Mouse (Mus musculus) lung, embryonic 14.5 days (tissue): Measurements from ENCODE around the gene Cilp. TPM values are rescaled to one million over a fixed set of nuclear protein-coding genes. Genes with fewer than 3 reads are reported as not detected.
"Not testable (repeated sequence)": the region's sequence is repeated elsewhere in the genome, so short reads cannot be mapped to it uniquely, and the experiment has no call there.

Source experiments
- ATAC-seq: fragments of 200-750 bp; cut with Nextera tagmentation; 2 replicates; pipeline ENCODE4 v1.8.0; 2017; ENCODE audit warnings: mild to moderate bottlenecking, moderate TSS enrichment, moderate library complexity; ENCODE audit not compliant: insufficient read depth
- DNase-seq: peaks from one replicate; pipeline ENCODE4 v3.0.0-alpha.2; 2015
- H3K27ac ChIP-seq: fragments of 300-500 bp; sonication (generic); 2 replicates; pipeline ENCODE4 v1.5.1; 2014; ENCODE audit warnings: low read depth, mild to moderate bottlenecking, moderate library complexity
- H3K27me3 ChIP-seq: fragments of 300-500 bp; sonication (generic); 2 replicates; pipeline ENCODE4 v1.6.1; 2014; ENCODE audit warnings: low read length, control low read depth; ENCODE audit not compliant: insufficient read depth
- H3K36me3 ChIP-seq: fragments of 300-500 bp; sonication (generic); 2 replicates; pipeline ENCODE4 v1.6.1; 2014; ENCODE audit warnings: control low read depth; ENCODE audit not compliant: insufficient read depth
- H3K4me1 ChIP-seq: fragments of 300-500 bp; sonication (generic); 2 replicates; pipeline ENCODE4 v1.6.1; 2014; ENCODE audit warnings: antibody characterized with exemption, control low read depth; ENCODE audit not compliant: insufficient read depth
- H3K4me2 ChIP-seq: fragments of 300-500 bp; sonication (generic); 2 replicates; pipeline ENCODE4 v1.6.1; 2014; ENCODE audit warnings: mild to moderate bottlenecking
- H3K4me3 ChIP-seq: fragments of 300-500 bp; sonication (generic); 2 replicates; pipeline ENCODE4 v1.5.1; 2014; ENCODE audit warnings: low read depth, low read length
- H3K9ac ChIP-seq: fragments of 300-500 bp; sonication (generic); 2 replicates; pipeline ENCODE4 v1.6.1; 2014
- H3K9me3 ChIP-seq: fragments of 300-500 bp; sonication (generic); 2 replicates; pipeline ENCODE4 v1.6.1; 2016; ENCODE audit warnings: low read depth, low read length, control low read depth
- CTCF ChIP-seq: IDR thresholded peaks from 2 replicates; pipeline ENCODE4 v1.5.1; 2016; ENCODE audit warnings: antibody characterized with exemption, low read depth
- WGBS: fragments of 180-500 bp; shearing (Covaris S2); extraction: QIAGEN DNeasy Blood & Tissue Kit; methylation state at CpG from one replicate; pipeline ENCODE4 v1.1.7; 2014; 5-methylcytosine and 5-hydroxymethylcytosine counted together
- polyA plus RNA-seq: library from polyadenylated mRNA; unstranded; fragments of >200 nt; fragmentation: Nextera tagmentation; extraction: Ambion mirVana; gene quantifications from 2 replicates; pipeline ENCODE4 v1.2.1, GENCODE M21; 2014

Gene Cilp
- 0.22 TPM in 1 of 2 replicates, not detected in the other for polyA plus RNA-seq

DNA sequence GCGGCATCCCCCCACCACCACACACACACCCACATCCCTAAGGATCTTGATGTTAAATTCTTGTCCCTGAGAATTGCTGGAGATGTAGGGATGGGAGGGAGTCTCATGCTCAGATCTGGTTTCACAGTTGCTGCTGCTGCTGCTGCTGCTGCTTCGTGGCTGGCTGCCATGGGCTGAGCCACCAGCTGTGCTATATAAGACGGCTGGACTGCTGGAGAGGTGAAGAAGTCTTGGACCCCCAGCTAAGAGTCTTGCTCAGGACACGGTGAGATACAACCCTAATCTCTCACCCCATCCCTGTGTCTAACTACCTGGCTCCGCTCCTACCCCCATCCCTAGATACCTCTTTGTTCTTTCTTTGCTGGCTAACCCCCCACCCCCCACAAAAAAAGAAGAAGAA, at the start of gene Cilp:
Cilp (plus strand) TSS at position 222 of the 400 bp plus-strand sequence.
- peak; percentile 52; the same call in 1 of the 2 replicates for ATAC-seq
- no peak within 1 kb of the TSS for H3K27ac ChIP-seq
- WGBS, result 44% methylated on average over 5 of the region's 5 CpGs
- H3K36me3 ChIP-seq, result no peaks in the 10 kb centered on the region
- H3K9ac ChIP-seq, result no peak within 1 kb of the TSS
- H3K27me3 ChIP-seq, result no peaks in the 10 kb centered on the region
- H3K9me3 ChIP-seq, result no peaks in the 10 kb centered on the region
- no peak for TF ChIP-seq CTCF
- no peak within 1 kb of the TSS for H3K4me3 ChIP-seq
- peak; percentile 81 for DNase-seq
- no peak within 1 kb of the TSS for H3K4me2 ChIP-seq
- H3K4me1 ChIP-seq, result no peaks in the 10 kb centered on the region

DNA sequence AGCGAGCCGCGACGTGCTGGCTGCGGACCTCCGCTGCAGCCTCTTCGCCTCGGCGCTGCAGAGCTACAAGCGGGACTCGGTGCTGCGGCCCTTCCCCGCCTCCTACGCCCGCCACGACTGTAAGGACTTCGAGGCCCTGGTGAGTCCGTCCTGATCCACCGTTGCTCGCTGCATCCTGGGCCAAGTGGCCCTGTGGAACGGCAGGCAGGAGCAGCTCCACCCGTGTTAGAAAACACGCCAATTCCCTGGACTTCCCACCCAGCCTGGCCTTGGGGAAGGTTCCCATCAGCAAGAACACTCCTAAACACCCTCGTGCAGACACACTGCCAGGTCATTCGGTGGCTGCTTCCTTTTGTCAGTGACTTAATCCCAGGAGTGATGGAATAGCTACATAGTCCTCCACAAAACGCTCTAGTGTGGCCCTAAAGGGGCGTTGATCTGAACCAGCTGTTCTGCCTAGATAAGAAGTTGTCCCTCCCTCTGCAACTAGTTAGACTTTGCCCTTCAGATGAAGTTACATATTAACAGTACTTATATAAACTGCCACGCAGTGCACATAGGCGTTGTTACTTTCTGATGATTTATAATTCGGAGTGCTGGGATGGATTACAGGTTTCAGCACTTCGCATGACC, 49.4 kb upstream of the Cilp start:
- 4% methylated on average over 28 of the region's 31 CpGs for WGBS
- H3K9ac ChIP-seq, result peak overlapping the region; percentile 79

DNA sequence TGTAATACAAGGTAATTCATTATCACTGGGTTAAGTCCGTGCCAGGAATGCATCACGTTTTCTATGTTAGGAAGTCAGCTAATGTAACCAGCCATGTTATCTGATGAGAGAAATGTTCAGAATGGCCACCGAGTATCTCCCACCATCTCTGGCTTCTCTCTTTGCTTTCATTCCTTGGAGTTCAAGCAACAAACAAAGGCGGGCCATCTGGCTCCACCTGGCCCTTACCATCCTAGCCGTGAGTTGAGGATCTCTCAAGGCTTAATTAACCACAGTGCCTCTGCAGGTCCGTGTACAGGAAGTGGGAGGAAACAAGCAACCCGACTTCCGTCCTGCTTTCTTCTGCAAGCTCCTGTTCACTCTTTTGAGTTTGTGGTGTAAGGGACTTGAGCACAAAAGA, 48.0 kb upstream of the Cilp start:
- Histone ChIP-seq H3K4me1 (0 out of 2 replicates have a peak, but pooled peaks cover 4% of the 10 kb centered on the region), H3K36me3 (no peaks in the 10 kb centered on the region), H3K27ac (no peak overlapping the region; the same call in 1 of the 2 replicates), H3K9me3 (no peaks in the 10 kb centered on the region), H3K4me3 (no peak overlapping the region), H3K4me2 (peak overlapping the region; percentile 97), H3K9ac (no peak overlapping the region), H3K27me3 (no peaks in the 10 kb centered on the region; the same call in 1 of the 2 replicates)
- no peak for ATAC-seq
- no peak for TF ChIP-seq CTCF
- DNase-seq, result no peak
- 40% methylated on average over 8 of the region's 8 CpGs for WGBS

More for the DNA sequence above, 49.4 kb upstream of the Cilp start:
- DNase-seq (peak; percentile 87), ATAC-seq (peak; percentile 71)
- Histone ChIP-seq H3K27ac (peak overlapping the region; percentile 89), H3K27me3 (no peaks in the 10 kb centered on the region; the same call in 1 of the 2 replicates), H3K4me3 (peak overlapping the region; percentile 64), H3K4me2 (peak overlapping the region; percentile 97), H3K4me1 (0 out of 2 replicates have a peak, but pooled peaks cover 4% of the 10 kb centered on the region), H3K9me3 (no peaks in the 10 kb centered on the region), H3K36me3 (no peaks in the 10 kb centered on the region)
- no peak for TF ChIP-seq CTCF

DNA sequence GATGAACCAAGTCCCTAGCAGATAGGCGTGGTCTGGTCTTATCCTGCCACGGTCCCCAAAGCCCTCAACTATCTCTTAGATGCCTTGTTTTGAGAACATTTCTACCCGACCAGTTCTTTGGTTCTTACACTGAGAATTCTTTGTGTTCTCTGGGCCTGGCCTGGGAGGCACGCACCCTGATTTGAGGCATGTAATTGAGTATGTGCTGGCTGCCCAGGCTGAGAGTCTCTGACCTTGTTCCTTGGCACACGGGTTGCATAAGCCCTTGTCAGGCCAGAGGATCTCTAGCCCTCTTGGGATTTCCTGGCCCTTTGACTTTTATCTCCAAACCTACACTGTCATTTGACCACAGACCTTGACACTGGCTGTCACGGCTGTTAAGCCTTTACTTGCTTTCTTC, 47.3 kb upstream of the Cilp start:
- TF ChIP-seq CTCF, result no peak
- 62% methylated on average over 6 of the region's 6 CpGs for WGBS
- Histone ChIP-seq H3K36me3 (no peaks in the 10 kb centered on the region), H3K27ac (no peak overlapping the region), H3K4me1 (0 out of 2 replicates have a peak, but pooled peaks cover 4% of the 10 kb centered on the region), H3K4me3 (no peak overlapping the region), H3K4me2 (peak overlapping the region; percentile 97; the same call in 1 of the 2 replicates), H3K27me3 (no peaks in the 10 kb centered on the region; the same call in 1 of the 2 replicates), H3K9me3 (no peaks in the 10 kb centered on the region), H3K9ac (no peak overlapping the region)
- DNase-seq (no peak), ATAC-seq (no peak)

DNA sequence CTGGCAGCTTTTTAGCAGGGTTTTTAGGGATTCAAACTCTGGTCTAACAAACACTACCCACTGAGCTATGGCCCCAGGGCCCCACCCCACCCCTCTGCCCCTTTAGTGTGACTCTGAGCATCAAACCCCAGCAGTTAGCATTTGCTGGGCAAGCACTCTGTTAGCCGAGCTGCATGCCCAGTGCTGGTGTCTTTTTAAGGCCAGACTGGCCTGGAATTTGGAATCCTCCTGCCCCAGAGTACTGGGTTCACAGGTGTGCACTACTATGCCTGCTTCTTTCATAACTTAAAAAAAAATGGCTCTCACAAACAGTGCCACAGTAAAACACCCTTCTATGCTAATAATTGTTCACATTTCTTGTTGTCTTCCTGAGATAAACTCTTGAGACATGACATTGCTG, 46.1 kb upstream of the Cilp start:
- H3K27ac ChIP-seq, result no peak overlapping the region
- 65% methylated on average over 1 of the region's 1 CpGs for WGBS
- no peak for TF ChIP-seq CTCF

DNA sequence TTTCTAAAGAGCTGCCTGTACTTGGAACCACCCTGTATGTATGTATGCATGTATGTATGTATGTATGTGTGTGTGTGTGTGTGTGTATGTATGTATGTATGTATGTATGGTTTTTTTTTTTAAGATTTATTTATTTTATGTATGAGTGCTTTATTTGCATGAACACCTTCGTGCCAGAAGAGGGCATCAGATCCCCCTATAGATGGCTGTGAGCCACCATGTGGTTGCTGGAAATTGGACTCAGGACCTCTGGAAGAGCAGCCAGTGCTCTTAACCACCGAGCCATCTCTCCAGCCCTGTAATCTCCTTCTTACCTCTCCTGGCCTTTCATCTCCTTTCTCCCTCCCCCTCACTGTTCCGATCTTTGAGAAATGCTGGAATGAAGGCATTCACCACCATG, 44.6 kb upstream of the Cilp start:
- not testable (repeated sequence) for H3K36me3 ChIP-seq, H3K27me3 ChIP-seq, H3K4me2 ChIP-seq, H3K4me3 ChIP-seq, DNase-seq, H3K27ac ChIP-seq, H3K9me3 ChIP-seq, ATAC-seq, H3K4me1 ChIP-seq, H3K9ac ChIP-seq
- 36% methylated on average over 3 of the region's 3 CpGs for WGBS
- TF ChIP-seq CTCF, result peak; percentile 32

More for the DNA sequence above, 46.1 kb upstream of the Cilp start:
- no peak overlapping the region for H3K4me3 ChIP-seq
- H3K4me2 ChIP-seq, result no peak overlapping the region
- H3K9me3 ChIP-seq, result no peaks in the 10 kb centered on the region
- DNase-seq (no peak), ATAC-seq (no peak)
- no peaks in the 10 kb centered on the region; the same call in 1 of the 2 replicates for H3K27me3 ChIP-seq
- 0 out of 2 replicates have a peak, but pooled peaks cover 4% of the 10 kb centered on the region for H3K4me1 ChIP-seq
- H3K36me3 ChIP-seq, result no peaks in the 10 kb centered on the region
- no peak overlapping the region for H3K9ac ChIP-seq

DNA sequence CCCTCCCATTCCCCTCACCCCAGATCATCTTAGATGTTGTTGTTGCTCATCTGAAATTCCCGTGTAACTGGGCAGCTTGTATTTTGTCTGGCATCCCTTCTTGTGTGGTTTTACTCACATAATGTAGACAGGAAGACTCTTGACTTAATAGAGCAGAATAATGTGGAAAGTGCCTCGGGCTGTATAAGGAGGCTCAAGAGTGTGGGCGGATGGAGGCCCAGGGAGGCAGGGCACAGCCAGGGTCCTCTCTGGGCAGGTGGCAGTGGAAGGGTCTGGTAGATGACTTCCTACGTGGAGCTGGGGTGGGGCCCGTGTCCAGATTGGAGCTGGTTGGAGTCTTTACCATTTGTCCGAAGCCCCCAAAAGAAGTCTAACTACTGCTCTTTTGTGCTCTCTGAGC, 41.1 kb upstream of the Cilp start:
- H3K4me1 ChIP-seq, result no peaks in the 10 kb centered on the region
- ATAC-seq, result no peak
- H3K9me3 ChIP-seq, result no peaks in the 10 kb centered on the region
- TF ChIP-seq CTCF, result no peak
- H3K4me3 ChIP-seq, result no peak overlapping the region
- no peak for DNase-seq
- no peak overlapping the region for H3K9ac ChIP-seq
- no peak overlapping the region for H3K4me2 ChIP-seq
- no peak overlapping the region for H3K27ac ChIP-seq
- 80% methylated on average over 6 of the region's 6 CpGs for WGBS
- no peaks in the 10 kb centered on the region for H3K36me3 ChIP-seq
- no peaks in the 10 kb centered on the region for H3K27me3 ChIP-seq
